Mouse (Mus musculus): ENCODE measurements around the gene Mlf2.
"Not testable (repeated sequence)": the region's sequence is repeated elsewhere in the genome, so short reads cannot be mapped to it uniquely, and the experiment has no call there.

Mlf2 gene

DNA sequence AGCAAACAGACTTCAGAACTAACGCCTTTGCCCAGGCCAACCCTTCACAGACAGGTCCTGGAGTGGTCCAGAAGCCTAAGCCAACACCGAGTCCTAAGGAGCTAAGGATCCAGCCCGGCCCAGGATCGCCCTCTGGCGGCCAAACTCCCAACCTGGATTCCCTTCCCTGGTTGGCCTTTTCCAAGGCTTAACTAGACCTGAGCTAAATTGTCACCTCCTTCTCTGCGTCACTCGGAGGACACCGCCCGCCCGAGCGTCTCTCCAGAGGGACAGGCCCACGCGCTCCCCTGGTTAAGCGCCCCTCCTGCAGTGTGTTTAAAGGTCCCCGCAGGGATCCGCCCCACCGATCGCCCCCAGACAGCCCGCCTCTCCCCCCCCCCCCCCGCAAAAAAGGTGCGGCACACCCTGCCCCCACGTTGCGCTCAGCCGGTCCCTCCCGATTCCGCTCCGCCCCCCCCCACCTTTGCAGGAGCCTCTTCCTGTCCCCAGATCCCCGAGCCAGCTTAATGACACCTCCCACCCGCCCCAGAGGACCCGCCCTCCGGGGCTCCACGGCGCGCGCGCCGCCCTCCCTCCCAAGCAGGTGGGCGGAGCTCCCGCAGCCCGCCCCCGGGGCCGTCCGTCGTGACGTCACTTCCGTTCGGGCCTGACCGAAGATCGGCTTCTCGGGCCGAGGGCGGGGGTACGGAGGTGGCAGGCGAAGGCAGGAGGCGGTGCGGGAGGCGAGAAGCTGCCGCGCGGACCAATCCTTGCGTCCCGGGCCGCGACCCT, at the start of gene Mlf2:
Mlf2 (plus strand) TSS at position 633 of the 771 bp plus-strand sequence.
- DNase-seq = peak; percentile 98

DNA sequence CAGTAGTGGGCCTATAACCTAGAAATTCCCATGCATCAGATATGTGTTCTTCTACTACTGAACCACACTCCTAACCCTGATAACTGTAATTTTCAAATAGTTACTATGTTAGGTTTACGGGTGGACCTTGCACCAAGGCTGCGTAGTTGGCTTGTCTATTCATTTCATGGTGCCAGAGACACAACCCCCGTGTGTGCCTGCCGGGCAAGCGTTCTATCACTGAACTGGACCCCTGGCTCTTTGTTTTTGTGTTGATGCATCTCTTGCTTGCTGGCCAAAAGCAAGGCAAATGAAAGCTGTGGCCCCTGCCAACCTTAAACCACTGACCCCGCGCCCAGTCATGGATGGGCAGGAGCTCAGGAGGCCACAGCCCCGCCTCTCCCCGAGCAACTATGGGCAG, 49.4 kb upstream of the Mlf2 start:
- DNase-seq = no peak

DNA sequence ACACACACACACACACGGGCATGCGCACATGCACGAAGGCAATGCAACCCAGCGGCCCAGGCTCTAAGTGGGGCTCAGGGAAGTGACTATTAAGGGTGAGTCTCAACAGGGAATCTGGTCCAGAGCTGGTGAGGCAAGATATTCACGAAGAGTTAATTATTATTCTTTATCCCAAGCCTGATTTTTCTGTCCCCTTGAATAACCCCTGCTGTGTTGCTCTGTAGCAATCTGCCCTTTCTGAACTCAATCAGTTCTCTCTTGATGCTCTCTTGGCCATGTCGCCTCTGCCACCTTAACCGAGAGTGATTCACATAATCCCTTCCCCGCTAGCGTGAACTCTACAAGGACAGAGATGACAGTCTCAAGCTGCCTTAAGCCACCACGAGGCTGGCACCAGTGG, 47.8 kb upstream of the Mlf2 start:
- no peak for DNase-seq

DNA sequence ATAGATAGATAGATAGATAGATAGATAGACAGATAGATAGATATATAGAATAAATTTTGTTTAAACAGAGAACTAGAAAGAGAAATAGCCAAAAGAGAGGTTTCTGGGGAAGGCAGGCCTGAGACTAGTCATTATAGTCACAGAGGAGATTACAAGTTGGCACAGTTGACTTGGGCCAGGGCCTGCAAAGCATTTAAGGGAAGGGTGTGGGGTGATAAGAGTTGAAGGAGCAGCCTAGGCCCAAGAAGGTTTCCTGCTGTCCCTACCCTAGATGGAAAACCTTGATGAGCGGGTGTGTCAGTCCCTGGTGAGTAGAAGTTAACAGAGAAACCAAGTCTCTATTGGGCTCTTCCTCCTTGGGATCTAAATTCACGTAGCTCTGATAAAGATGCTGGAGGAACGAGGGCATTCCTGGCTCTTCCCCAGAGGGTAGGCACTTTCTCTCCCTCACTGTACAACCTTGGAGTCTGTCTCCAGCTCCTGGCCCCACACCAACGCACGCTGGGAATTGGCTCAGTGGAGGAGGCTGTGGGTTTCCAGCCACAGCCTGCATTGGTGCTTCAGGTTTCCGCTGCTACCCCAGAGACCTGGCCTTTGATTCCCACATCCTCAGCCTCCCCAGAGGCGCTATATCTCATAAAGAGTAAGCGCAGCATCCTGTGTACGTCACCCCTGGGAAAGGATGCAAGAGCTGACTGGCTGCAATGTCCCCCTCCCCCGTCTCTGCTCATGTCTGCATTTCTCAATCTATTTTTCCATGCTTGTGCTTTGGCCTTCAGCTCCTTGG, 46.3 kb upstream of the Mlf2 start:
- no peak for DNase-seq

DNA sequence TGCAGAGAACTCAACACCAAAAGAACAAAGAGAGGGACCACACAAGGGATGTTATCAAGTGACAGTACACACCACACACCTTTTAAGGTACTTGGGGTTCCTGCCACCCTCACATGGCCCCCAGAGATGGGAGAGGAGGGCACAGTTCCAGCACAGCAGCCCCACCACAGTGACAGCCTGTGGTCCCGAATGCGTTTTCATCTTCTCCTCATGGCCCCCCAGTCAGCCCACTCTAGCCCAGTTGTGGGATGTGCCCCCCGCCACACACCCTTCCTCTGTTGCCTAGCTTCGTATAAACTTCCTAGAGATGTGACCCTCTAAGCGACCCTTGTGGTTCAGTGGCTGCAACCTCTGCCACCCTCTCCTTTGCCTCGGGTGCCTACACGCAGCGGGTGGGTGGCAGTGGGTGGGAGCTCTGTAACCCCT, 45.2 kb upstream of the Mlf2 start:
- DNase-seq = no peak

DNA sequence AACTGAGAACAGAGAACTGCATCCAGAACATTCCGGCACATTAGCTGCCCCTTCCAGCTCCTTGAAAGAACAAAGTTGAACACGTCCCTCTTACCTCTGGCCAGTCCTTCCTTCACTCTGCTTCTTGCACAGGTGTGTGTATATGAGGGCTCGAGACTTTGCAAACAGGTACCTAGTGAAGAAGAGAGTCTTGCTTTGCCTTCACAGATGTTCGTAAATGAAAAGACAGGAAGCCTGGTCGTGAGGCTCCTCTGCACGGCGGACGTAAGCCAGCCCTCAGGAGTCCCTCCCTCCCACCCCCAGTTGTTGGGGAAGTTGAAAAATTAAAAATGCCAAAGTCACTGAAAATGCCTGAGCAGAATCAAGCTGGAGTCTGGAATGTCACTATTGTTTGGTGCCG, 43.2 kb upstream of the Mlf2 start, which contains the start of gene Cd4:
Cd4 (minus strand) TSS at position 236 of the 400 bp plus-strand sequence.
- DNase-seq = no peak

DNA sequence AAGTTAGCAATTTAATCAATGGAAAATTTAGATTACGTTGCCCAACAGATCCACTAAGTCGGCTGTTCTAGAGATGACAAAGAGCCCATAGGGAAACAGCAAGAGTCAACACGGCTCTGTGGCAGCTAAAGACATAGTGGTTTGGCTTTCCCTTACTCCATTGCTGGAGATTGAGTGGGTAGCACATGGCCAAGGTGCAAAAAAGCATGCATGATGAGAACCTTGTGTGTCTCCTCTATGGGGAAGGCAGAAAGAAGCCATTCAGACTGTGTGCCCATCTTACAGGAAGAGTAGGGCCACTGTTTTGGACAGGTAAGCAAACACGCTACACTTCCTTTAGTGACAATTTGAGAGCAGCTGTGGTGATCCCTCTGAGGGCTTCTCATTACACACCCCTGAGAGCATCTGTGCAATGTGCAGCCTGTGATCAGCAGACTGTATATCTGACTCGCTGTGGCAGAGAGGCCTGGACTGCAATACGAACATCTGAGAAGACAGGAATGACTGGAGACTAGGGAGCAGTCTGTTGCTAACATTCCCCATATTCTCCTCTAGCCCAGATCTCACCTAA, 42.5 kb upstream of the Mlf2 start:
- no peak for DNase-seq

DNA sequence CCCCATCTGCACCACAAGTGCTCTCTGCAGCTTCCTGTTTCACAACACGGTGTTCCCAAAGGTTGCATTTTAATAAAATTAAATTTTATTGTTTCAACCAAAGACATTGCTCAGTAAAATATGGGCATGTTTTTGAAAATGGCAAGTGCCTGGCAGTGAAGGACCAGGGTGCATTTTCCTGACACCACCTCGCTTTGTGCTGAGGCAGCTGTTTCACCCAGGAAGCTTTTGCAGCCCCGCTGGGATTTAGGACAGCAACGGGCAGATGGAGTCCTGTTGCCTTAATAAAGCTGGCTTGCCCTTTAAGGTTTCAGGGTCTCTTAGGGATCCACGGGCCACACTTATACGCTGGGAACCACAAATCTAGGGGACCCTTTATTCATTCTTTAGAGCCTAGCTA, 40.2 kb upstream of the Mlf2 start:
- DNase-seq = no peak

DNA sequence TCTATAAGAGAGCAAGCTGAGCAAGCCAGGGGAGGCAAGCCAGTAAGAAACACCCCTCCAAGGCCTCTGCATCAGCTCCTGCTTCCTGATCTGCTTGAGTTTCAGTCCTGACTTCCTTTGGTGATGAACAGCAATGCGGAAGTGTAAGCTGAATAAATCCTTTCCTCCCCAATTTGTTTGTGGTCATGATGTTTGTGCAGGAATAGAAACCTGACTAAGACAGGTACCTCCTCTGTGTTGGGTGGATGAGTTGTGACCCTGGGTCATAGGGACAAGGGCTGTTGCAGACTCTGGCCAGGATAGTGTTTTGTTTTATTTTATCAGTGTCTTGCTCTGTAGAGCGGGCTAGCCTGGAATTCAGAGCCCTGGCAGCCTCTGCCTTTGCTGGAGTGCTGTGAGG, 37.1 kb upstream of the Mlf2 start:
- not testable (repeated sequence) for DNase-seq

DNA sequence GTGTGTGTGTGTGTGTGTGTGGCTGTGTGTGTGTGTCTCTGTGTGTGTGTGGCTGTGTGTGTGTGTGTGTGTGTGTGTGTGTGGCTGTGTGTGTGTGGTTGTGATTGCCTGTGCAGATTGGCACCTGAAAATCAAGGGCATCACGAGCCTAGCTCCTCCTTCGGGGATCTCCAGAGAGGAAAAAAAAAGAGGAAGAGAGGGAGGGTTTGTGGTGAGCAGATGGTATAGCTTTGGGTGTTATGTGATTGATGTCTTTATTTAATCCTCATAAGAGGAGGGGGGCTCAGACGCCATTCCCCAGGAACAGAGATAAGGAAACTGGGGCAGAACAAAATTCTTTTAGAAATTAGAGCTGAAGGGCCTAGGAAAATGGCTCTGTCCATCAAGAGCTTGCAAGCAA, 32.8 kb upstream of the Mlf2 start:
- no peak for DNase-seq

DNA sequence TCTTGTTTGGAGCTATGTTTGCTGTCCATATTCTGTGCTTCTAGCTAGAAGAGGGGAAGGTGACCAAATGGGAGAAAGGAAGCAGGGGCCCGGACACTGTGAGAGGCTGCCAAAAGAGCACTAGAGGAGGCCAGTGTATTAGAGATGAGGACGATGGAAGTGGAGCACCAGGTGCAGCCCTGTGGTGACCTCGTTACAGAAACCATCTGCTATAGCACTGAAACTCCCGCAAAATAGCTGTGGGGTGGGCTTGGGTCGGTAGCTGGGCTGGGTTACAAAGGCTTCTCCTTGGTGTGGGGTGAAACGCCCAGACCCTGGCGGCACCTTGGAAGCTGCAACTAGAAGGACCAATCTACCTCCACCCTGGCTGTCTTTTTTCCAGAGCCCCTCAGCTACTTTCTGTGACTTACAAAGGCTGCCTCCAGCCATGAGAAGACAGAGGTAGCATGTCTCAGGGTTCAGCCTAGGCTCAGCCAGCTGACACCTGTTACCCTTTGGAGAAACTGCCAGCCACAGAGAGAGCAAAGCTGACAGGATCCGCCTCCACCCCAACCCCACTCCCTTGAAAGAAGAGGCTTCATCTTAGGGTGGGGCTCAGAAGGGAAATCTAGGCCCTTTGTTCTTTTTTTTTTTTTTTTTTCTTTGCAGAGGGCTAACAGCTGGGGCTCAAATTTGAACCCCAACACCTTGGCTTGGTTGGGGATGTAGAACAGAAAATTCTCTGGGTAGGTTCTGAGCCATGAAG, 31.0 kb upstream of the Mlf2 start:
- no peak for DNase-seq

DNA sequence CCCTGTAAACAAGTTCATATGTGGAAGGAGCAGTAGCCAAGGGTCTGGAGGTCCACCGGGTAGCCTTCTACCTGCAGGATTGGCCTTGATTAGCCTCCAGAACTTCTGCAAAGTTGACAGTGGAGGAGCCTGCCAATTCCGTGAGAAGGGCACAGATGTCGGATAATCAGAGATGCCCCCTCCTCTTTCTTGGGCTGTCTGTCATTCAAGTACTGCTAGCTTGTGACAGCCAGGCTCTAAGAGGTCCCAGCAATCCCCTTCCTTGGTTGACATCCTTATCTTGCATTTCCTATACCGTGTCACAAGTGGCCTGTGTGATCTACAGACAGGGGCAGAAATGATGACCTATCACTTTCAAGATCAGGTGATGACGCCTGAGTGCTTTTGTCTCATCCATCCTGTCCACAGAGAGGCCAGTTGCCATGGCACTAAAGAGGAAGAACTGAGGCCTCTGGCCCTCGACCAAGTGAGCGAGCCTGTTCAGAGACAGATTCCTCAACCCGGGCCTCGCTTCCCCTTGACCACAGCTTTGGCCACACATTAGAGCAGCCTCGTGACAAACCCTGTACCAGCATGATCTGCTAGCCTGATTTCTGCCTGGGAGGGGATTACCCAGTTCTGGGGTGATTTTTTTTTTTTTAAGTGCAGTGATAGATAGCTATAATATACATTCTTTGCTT, 30.2 kb upstream of the Mlf2 start:
- no peak for DNase-seq

DNA sequence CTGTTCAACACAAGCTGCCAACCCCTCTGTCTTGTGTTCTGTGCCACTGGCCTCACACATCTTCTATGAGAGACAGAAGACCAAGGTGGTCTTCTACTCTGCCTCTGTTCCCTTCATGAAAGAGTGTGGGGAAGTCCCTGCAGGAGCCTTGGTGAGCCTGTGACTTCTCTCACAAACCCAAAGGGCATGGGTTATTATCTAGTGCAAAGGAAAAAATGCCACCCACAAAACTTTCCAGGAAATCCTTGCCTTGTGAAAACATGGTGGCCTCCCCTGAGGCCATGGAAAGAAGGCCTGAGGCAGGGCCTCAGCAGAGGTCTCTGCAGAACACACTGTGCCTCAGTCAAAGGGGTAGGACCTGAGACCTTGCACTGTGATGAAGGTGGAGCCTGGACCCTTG, 29.3 kb upstream of the Mlf2 start:
- no peak for DNase-seq

DNA sequence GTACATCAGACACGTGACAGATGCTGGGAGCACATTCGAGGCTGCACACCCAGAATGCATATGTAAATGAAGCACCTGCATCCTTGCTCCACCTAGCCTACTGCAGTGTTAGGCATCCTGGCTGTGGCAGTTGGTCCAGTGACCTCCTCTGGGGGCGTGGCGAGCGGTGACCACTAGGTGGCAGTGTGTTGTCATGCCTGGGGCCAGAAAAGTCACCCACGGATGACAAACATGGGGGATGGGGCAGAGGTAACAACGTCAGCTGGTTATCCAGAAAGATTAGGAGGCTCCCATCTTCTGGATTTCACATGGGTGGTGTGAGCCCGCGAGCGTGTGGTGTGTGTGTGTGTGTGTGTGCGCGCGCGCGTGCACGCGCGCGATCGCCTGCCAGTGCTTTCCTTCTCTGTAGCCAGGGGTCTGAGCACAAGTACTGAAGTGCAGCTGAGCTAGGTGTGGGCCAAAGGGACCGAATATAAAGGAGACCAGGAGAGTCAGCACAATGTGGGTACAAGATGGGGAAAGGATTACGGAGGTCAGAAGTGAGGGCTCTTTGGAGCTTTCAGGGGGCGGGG, 27.5 kb upstream of the Mlf2 start:
- peak; percentile 89 to 97 for DNase-seq

DNA sequence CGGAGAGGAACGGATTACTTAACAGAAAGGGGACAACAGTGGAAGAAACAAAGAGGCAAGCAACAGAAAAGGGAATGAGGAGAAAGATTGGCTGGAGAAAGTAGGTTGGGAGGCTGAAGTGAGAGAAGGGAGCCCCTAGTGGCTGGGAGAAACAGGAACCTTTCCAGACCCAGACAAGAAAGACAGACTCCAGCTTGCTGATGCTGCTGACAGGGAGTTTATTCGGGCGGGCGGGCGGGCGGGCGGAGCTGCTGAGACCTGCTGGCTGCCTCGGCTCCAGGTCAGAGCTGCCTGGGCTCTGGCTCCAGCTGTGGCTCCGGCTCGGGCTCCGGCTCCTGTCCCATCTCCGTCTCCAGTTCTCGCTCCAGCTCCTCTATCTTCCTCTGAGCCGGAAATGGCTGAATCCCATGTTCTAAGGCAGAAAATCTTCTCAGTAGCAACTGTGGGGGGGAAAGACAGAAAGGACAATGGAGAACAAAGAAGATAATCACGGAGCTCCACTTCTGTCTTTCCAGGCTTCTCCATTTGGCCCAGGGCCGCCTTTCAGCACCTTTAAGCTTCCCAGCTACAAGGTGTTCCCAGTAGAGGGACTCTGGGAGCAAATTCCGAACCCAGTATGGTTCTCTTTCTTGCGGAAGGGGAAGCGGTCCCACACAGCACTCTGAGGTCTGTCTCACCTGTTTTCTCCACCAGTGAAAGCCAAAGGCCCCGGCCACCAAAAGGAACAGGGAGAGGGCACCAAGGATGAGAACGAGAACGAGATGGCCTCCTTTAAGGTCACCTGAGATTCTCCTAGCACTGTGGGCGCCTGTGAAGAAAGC, 26.8 kb upstream of the Mlf2 start:
- DNase-seq = no peak

DNA sequence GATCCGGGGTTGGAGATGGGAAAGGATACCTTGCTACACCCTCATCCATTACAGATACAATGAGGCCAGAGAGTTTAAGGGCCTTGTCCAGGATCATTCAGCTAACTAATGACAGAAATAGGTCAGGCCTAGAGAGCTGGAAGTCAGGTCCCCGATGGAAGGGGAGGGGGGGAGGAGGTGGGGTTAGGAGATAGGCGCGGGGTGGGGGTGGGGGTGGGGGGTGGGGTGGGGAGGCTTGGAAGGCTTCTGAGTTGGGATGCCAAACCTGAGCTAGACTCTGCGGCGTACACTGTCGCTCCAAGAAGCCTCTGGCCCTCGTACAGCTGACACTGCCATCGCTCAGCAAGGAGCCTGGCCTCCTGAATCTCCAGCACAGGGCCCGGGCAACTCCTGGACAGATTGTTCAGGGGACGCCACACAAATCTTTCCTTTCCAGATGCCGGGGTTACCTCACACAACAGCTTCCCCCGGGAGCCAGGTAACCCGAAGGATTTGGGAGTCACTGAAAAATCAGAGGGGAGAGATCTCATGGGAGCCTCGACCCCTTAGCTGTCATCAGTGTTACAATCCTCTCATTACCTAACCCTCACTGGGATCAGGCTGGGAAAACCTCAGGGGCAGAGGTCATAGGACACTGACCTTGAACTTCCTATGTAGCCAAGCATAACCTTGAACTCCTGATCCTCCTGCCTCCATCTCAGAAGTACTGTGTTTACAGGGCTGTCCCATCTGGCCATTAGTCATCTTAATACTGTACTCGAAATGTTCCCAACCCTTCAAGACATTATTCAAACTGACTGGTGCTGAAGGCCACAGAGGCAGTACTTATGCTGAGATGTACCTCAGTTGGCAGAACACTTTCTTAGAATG, 26.0 kb upstream of the Mlf2 start:
- DNase-seq = no peak

DNA sequence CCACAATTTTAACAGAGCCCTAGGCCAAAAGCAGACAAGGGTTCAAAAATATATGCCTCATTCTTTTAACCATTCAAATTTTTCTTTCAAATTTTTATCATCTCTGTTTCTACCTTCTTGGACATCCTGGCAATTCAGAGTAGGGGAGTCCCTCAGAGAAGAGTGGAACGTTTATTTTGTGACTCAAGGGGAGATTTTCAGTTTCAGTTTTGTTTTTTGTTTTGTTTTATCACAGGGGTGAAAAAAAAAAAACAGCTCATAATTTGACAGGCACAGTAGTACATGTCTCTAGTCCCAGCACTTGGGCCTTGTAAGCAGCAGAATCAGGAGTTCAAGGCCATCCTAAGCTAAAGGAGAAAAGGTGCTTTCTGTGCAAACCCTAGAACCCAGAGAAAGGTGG, 23.4 kb upstream of the Mlf2 start:
- no peak for DNase-seq

DNA sequence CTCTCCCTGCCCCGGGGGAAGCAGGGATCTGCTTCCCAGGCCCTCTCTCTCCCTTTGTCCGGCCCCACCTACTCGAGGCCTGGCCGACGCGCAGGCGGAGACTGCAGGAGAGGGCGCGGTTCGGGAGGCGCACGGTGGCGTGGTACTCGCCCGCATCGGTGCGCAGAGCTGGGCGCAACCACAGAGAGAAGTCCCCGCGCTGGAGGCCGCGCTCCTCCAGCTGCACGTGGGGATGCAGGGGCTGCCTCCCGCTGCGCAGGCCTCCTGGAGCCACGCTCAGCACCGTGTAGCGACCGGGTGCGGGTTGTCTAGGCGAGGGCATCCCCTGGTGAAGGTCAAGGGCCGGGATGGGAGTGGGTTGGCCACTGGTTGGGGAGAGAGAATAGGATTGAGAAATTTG, 21.2 kb upstream of the Mlf2 start:
- DNase-seq = no peak

DNA sequence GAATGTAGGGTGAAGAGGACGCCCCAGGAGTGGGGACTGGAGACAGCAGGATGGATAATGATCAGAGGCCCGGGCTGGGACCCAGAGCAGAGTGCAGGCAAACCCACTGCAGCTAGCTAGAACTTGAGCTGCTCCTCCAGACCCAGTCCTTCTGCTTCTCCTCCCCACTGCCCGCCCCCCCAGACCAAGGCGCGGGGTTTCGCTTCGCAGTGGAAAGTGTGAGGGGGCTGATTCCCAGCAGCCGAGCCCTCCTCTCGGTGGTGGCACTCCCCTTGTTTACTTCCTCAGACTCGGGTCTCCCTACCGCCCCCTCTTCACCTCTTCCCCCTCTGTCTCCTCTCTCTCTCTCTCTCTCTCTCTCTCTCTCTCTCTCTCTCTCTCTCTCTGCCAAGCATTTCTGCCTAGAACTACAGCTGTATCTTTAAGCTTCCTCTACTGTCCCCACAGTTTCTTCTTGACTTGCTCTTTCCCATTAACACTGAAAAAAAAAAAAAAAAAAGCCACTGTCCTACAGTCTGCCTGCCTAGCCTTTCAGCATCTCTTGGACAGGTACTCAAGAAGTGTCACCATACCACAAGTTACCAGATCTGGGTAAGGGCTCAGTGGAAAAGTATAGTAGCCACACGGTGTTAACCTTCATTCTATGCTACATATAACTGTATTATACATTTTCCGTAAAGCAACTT, 19.5 kb upstream of the Mlf2 start, which contains the start of gene Lag3:
Lag3 (minus strand) TSS at position 173 of the 686 bp plus-strand sequence.
- no peak for DNase-seq

DNA sequence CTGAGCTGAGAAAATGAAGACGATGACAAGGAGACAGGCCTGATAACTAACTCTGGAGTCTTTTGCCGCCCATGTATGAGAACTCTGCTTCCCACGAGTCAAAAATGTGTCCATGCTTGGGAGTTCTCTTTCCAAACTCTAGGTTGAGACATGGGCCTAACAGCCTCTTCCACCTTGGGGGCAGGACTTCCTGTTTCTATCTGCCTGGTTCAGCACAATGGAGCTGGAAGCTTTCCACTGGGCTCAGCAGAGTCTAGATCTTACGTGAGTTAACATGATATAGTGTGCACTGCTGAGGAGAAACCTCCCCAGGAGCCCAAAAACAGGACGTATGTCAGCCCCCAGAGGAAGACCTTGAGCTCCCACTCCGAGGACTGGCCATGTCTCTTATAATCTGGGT, 18.0 kb upstream of the Mlf2 start:
- DNase-seq = no peak

Measured in spleen, adult 18-20 months (tissue).